Mouse (Mus musculus): ENCODE results near the gene Iqcj.

DNA sequence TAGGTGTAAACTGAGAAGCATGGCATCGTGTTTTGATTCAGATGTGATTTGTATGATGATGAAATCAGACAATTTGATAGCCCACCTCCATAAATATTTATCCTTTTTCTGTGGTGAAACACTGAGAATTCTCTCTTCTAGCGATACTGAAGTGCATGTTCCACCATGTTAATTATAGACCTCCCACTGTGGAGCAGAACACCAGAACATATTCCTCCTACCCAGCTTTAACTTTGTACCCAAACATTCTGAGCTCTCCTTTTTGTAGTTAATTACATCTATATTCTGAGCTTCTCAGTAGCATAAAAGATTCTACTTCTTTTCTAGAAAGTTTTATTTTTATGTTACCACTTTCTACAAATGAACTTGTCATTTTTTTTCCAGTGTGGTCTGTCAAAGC is 16.6 kb downstream of the Iqcj start:
- TF ChIP-seq CTCF (IDR thresholded peaks at IDR 0.05; ENCODE audit: low read depth, low read length) (no peak), POLR2A (IDR thresholded peaks at IDR 0.05; ENCODE audit: borderline replicate concordance, low read depth, low read length) (no peak)
